Mouse (Mus musculus) olfactory bulb, adult 2 months (tissue): ENCODE measurements around the gene Eftud2.

Source experiments
- CTCF ChIP-seq: fragments of 200-500 bp; IDR thresholded peaks from 2 replicates; pipeline ENCODE4 v1.5.1; 2012; ENCODE audit warnings: low read depth, mild to moderate bottlenecking, low read length, moderate library complexity; ENCODE audit not compliant: insufficient read depth
- POLR2A ChIP-seq: fragments of 200-500 bp; IDR thresholded peaks from 2 replicates; pipeline ENCODE4 v1.6.1; 2012; ENCODE audit warnings: mild to moderate bottlenecking, low read depth, low read length, moderate library complexity; ENCODE audit not compliant: insufficient read depth

- no peak for TF ChIP-seq CTCF
- TF ChIP-seq POLR2A = no peak
Observed at GRCm38 (mm10) chr11:102895779-102896178, 15.0 kb upstream of the Eftud2 start.
